Mouse (Mus musculus): Measurements from ENCODE around the gene Gm6351. TPM values are rescaled to one million over a fixed set of nuclear protein-coding genes. Genes with fewer than 3 reads are reported as not detected.

Gm6351 gene
- not detected for polyA plus RNA-seq (2014; fragmentation: Illumina TruSeq; extraction: RNeasy Lipid Tissue Mini Kit (QIAGEN cat#74804))

DNA sequence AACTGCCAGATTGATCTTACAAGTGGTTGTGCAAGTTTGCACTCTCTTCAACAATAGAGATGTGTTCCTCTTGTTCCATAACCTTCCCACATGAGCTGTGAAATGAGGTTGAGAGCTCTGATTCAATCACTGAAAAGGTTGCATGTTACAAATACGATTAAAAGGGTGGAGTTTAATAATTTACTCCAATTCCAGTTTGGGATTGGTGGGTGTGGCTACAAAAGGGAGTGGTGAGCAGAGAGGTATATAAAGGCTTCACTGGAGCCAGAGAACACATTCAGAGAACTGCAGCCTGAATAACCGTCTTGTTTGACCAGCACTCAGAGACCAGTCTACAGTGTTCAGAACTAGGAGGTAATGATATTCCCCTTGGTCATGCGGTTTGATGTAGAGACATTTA lies at the start of gene Gm6351:
Gene Gm6351 (plus strand): TSS at position 301 of the 400 bp plus-strand sequence.

DNA sequence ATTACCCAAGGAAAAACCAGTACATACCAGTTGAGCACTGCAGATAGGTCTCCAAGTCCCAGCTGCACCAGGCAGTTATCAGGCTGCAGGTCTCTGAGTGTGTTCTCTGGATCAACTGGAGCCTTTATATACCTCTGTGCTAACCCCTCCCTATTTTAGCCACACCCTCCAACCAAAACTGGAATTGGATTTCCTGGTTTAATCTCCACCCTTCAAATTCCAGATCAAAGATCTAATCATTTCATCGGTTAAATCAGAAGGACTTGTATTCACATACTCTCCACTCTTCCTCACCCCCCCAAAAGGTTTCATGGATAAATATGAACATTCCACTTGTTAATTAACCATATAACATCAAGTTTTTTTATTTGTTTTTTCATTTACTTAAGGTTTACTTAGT lies 5.7 kb upstream of the Gm6351 start, which contains the start of gene BC061212:
Gene BC061212 (minus strand): TSS at position 101 of the 400 bp plus-strand sequence.

Other genes starting within 250 kb of the Gm6351 start
- 0.23 TPM for gene Gm7792, start 232.6 kb upstream of the Gm6351 start, polyA plus RNA-seq (2014; fragmentation: Illumina TruSeq; extraction: RNeasy Lipid Tissue Mini Kit (QIAGEN cat#74804))
- gene Gm16429, start 147.3 kb upstream of the Gm6351 start, polyA plus RNA-seq (2014; fragmentation: Illumina TruSeq; extraction: RNeasy Lipid Tissue Mini Kit (QIAGEN cat#74804)) = not detected
- not detected for gene BC061212, start 5.8 kb upstream of the Gm6351 start, polyA plus RNA-seq (2014; fragmentation: Illumina TruSeq; extraction: RNeasy Lipid Tissue Mini Kit (QIAGEN cat#74804))
- gene Gm3106, start 141.6 kb downstream of the Gm6351 start, polyA plus RNA-seq (2014; fragmentation: Illumina TruSeq; extraction: RNeasy Lipid Tissue Mini Kit (QIAGEN cat#74804)) = 2.7 TPM
- gene A430089I19Rik, start 230.4 kb downstream of the Gm6351 start, polyA plus RNA-seq (2014; fragmentation: Illumina TruSeq; extraction: RNeasy Lipid Tissue Mini Kit (QIAGEN cat#74804)) = not detected
- gene Gm6502, start 238.1 kb downstream of the Gm6351 start, polyA plus RNA-seq (2014; fragmentation: Illumina TruSeq; extraction: RNeasy Lipid Tissue Mini Kit (QIAGEN cat#74804)) = not detected